Mouse (Mus musculus) cortical plate, adult 2 months (tissue): ENCODE measurements around the gene Npdc1. TPM values are rescaled to one million over a fixed set of nuclear protein-coding genes. Genes with fewer than 3 reads are reported as not detected.

Experiments used
- H3K27ac ChIP-seq: fragments of 200-500 bp; 2 replicates; pipeline ENCODE4 v1.5.1; 2012; ENCODE audit warnings: low read length, control low read depth, inconsistent platforms; ENCODE audit not compliant: insufficient read depth
- H3K4me1 ChIP-seq: fragments of 200-500 bp; 2 replicates; pipeline ENCODE4 v1.6.1; 2011; ENCODE audit warnings: low read length; ENCODE audit not compliant: control insufficient read depth, insufficient read depth
- H3K4me3 ChIP-seq: fragments of 200-500 bp; 2 replicates; pipeline ENCODE4 v1.5.1; 2011; ENCODE audit warnings: mild to moderate bottlenecking, low read length, control low read depth; ENCODE audit not compliant: insufficient read depth
- CTCF ChIP-seq: fragments of 200-500 bp; IDR thresholded peaks from 2 replicates; pipeline ENCODE4 v1.5.1; 2011; ENCODE audit warnings: mild to moderate bottlenecking, control low read depth, low read length; ENCODE audit not compliant: insufficient read depth; ENCODE audit errors: extremely low read depth
- POLR2A ChIP-seq: fragments of 200-500 bp; IDR thresholded peaks from 2 replicates; pipeline ENCODE4 v1.6.1; 2011; ENCODE audit warnings: mild to moderate bottlenecking, low read length, control low read depth; ENCODE audit not compliant: insufficient read depth; ENCODE audit errors: extremely low read depth
- polyA plus RNA-seq: library from polyadenylated mRNA; depleted of rRNA; stranded (reverse); fragments of >200 nt; gene quantifications from 2 replicates; pipeline ENCODE4 v1.2.3, GENCODE M21; 2012

Npdc1 gene
- polyA plus RNA-seq, 1 experiment = 435 TPM

GRCm38 (mm10) chr2:25365091-25365761 is 33.9 kb upstream of the Npdc1 start, which contains the start of gene Uap1l1:
Gene Uap1l1 (minus strand): TSS chr2:25365682.
- Histone ChIP-seq H3K4me3 (peak within 1 kb of the TSS; percentile 88), H3K4me1 (no peaks in the 10 kb centered on the region), H3K27ac (no peak within 1 kb of the TSS)
- TF ChIP-seq POLR2A (peak; percentile 68; the same call in 1 of the 2 replicates), CTCF (no peak)

GRCm38 (mm10) chr2:25369996-25370395 is 29.2 kb upstream of the Npdc1 start:
- H3K4me3 ChIP-seq = no peak overlapping the region

GRCm38 (mm10) chr2:25371764-25372643 is 27.1 kb upstream of the Npdc1 start, which contains the start of gene Sapcd2:
Gene Sapcd2 (plus strand): TSS chr2:25372321.
- TF ChIP-seq POLR2A = peak; percentile 65; the same call in 1 of the 2 replicates
- no peak for TF ChIP-seq CTCF
- Histone ChIP-seq H3K4me1 (no peaks in the 10 kb centered on the region), H3K4me3 (peak within 1 kb of the TSS; percentile 43), H3K27ac (no peak within 1 kb of the TSS)

More at GRCm38 (mm10) chr2:25369996-25370395, 29.2 kb upstream of the Npdc1 start:
- Histone ChIP-seq H3K27ac (no peak overlapping the region), H3K4me1 (no peaks in the 10 kb centered on the region)
- TF ChIP-seq POLR2A = no peak

- Histone ChIP-seq H3K4me3 (peak overlapping the region; percentile 43), H3K4me1 (no peaks in the 10 kb centered on the region), H3K27ac (no peak overlapping the region)
- no peak for TF ChIP-seq CTCF
- TF ChIP-seq POLR2A = no peak
These were observed 26.3 kb upstream of the Npdc1 start for GRCm38 (mm10) chr2:25372644-25373391.

- no peak for TF ChIP-seq CTCF
- no peak for TF ChIP-seq POLR2A
- Histone ChIP-seq H3K4me3 (no peak overlapping the region), H3K4me1 (no peaks in the 10 kb centered on the region), H3K27ac (no peak overlapping the region)
These were observed 25.7 kb upstream of the Npdc1 start for GRCm38 (mm10) chr2:25373431-25373830.

- no peak overlapping the region for H3K4me3 ChIP-seq
- H3K4me1 ChIP-seq = no peaks in the 10 kb centered on the region
- TF ChIP-seq POLR2A = no peak
- peak; percentile 85 for TF ChIP-seq CTCF
- H3K27ac ChIP-seq = no peak overlapping the region
These were observed 22.6 kb upstream of the Npdc1 start for GRCm38 (mm10) chr2:25376589-25376988.

- Histone ChIP-seq H3K27ac (no peak overlapping the region), H3K4me3 (no peak overlapping the region), H3K4me1 (no peaks in the 10 kb centered on the region)
- no peak for TF ChIP-seq CTCF
- TF ChIP-seq POLR2A = no peak
These were observed 14.7 kb upstream of the Npdc1 start for GRCm38 (mm10) chr2:25384492-25384891.

- Histone ChIP-seq H3K4me1 (no peaks in the 10 kb centered on the region; the same call in 1 of the 2 replicates), H3K27ac (no peak overlapping the region), H3K4me3 (no peak overlapping the region)
- no peak for TF ChIP-seq POLR2A
- no peak for TF ChIP-seq CTCF
These were observed 7.9 kb upstream of the Npdc1 start for GRCm38 (mm10) chr2:25391266-25391665.

GRCm38 (mm10) chr2:25394281-25395221 is 4.6 kb upstream of the Npdc1 start:
- H3K27ac ChIP-seq = peak overlapping the region; percentile 14; the same call in 1 of the 2 replicates
- H3K4me1 ChIP-seq = no peaks in the 10 kb centered on the region; the same call in 1 of the 2 replicates
- H3K4me3 ChIP-seq = no peak overlapping the region
- TF ChIP-seq CTCF (no peak), POLR2A (no peak)
